Mouse (Mus musculus): ENCODE measurements around the gene Sult1e1. TPM values are rescaled to one million over a fixed set of nuclear protein-coding genes. Genes with fewer than 3 reads are reported as not detected.

Sult1e1 gene
- total and polyA plus RNA-seq, 3 experiments, result not detected

DNA sequence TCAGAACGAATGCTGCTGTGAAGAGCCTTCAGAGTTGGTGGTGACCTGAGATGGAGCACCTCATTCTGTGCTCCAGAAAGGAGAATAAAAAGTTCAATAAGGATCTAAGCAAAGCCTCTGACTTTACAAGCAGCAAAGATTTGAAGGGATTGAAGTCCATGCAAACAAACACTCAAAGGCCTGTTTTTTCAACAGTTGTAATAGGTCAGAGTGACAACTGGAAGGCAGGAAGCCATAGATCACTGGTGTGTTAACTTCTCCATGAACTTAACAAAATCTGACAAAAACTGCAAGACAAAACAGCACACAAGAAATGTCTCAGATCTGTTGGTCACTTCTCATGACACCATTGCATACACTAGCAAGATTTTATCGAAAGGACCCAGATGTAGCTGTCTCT is 53.3 kb downstream of the Sult1e1 start, which contains the start of gene Sult1b1:
Gene Sult1b1, minus strand, starts transcription at position 85 of the 400 bp plus-strand sequence.
- Histone ChIP-seq H3K36me3 (ENCODE audit: control insufficient read depth in 1 of 2, insufficient read depth in 2 of 2, low read length in 2 of 2) (no peaks in the 10 kb centered on the region), H3K27me3 (ENCODE audit: control insufficient read depth in 1 of 2, insufficient read depth in 2 of 2, low read length in 2 of 2) (no peaks in the 10 kb centered on the region), H3K27ac (ENCODE audit: control insufficient read depth, low read depth, low read length) (no peak within 1 kb of the TSS), H3K9ac (ENCODE audit: control insufficient read depth, low read depth, low read length, poor library complexity, severe bottlenecking) (no peak within 1 kb of the TSS), H3K4me3 (ENCODE audit: control insufficient read depth in 1 of 2, insufficient read depth in 1 of 2, low read depth in 2 of 2, low read length in 2 of 2) (no peak within 1 kb of the TSS), H3K4me1 (ENCODE audit: control insufficient read depth in 1 of 2, insufficient read depth in 2 of 2, low read length in 2 of 2) (no peaks in the 10 kb centered on the region), H3K79me2 (ENCODE audit: control insufficient read depth, insufficient read depth, low read length, poor library complexity) (no peaks in the 10 kb centered on the region), H3K9me3 (replicated peaks; ENCODE audit: insufficient read depth, low read length) (no peaks in the 10 kb centered on the region)
- no peak for TF ChIP-seq TAL1 (IDR thresholded peaks at IDR 0.05; ENCODE audit: low read length)
- TF ChIP-seq BHLHE40 (IDR thresholded peaks at IDR 0.05; ENCODE audit: borderline replicate concordance, low read depth, low read length), result no peak
- TF ChIP-seq MYC (IDR thresholded peaks at IDR 0.05; ENCODE audit: low read depth, low read length), result no peak
- TF ChIP-seq ZKSCAN1 (IDR thresholded peaks at IDR 0.05; ENCODE audit: low read depth, low read length), result no peak
- no peak for TF ChIP-seq ZC3H11A (IDR thresholded peaks at IDR 0.05; ENCODE audit: low read depth, low read length)
- no peak for TF ChIP-seq MXI1 (IDR thresholded peaks at IDR 0.05; ENCODE audit: low read depth, low read length)
- no peak for DNase-seq (ENCODE audit: low read depth, low spot score)

DNA sequence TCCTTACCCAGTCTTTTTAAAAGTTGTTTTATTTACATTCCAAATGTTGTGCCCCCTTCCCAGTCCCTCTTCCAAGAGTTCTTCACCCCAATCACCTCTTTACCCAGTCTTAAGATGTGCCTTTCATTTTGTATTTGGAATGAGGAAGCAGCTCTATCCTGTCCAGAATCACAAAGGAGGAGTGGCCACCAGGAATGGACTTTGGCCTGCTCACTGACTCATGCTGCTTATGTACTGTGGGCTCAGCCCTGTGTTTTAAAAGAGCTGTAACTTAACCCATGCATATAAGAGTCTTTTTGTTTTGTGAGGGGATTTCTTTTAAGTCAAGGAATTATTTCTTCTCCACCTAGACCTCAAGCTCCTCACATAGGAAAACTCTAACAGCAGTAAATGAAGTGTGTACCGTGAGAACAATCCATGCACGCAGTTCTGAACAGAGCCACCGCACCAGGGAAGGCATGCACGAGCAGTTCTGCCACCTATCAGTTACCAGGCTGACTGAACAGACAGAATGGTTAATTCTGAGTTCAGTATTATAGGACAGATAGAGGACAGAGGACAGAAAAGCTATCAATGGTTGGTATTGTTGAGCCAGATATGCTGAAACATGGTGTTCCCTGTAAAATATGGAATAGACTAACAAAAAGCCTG is 55.3 kb downstream of the Sult1e1 start:
- Histone ChIP-seq H3K27me3 (ENCODE audit: control insufficient read depth in 1 of 2, insufficient read depth in 2 of 2, low read length in 2 of 2) (no peaks in the 10 kb centered on the region), H3K9ac (ENCODE audit: control insufficient read depth, low read depth, low read length, poor library complexity, severe bottlenecking) (no peak overlapping the region), H3K9me3 (replicated peaks; ENCODE audit: insufficient read depth, low read length) (no peaks in the 10 kb centered on the region), H3K4me1 (ENCODE audit: control insufficient read depth in 1 of 2, insufficient read depth in 2 of 2, low read length in 2 of 2) (no peaks in the 10 kb centered on the region), H3K36me3 (ENCODE audit: control insufficient read depth in 1 of 2, insufficient read depth in 2 of 2, low read length in 2 of 2) (no peaks in the 10 kb centered on the region), H3K27ac (ENCODE audit: control insufficient read depth, low read depth, low read length) (no peak overlapping the region), H3K79me2 (ENCODE audit: control insufficient read depth, insufficient read depth, low read length, poor library complexity) (no peaks in the 10 kb centered on the region), H3K4me3 (ENCODE audit: control insufficient read depth in 1 of 2, insufficient read depth in 1 of 2, low read depth in 2 of 2, low read length in 2 of 2) (no peak overlapping the region)
- TF ChIP-seq MYB (IDR thresholded peaks at IDR 0.05; ENCODE audit: low read depth, low read length) (no peak), TAL1 (IDR thresholded peaks at IDR 0.05; ENCODE audit: low read length) (no peak), HCFC1 (IDR thresholded peaks at IDR 0.05; ENCODE audit: low read depth, low read length) (no peak), SMC3 (IDR thresholded peaks at IDR 0.05; ENCODE audit: low read depth, low read length) (no peak), MAX (IDR thresholded peaks at IDR 0.05; ENCODE audit: low read length) (no peak), CHD1 (IDR thresholded peaks at IDR 0.05; ENCODE audit: low read depth, low read length) (no peak), ZNF384 (IDR thresholded peaks at IDR 0.05; ENCODE audit: low read depth, low read length) (no peak), GABPA (IDR thresholded peaks at IDR 0.05; ENCODE audit: low read depth, low read length) (no peak), ZC3H11A (IDR thresholded peaks at IDR 0.05; ENCODE audit: low read depth, low read length) (no peak), MYC (IDR thresholded peaks at IDR 0.05; ENCODE audit: low read depth, low read length) (no peak), CTCF (IDR thresholded peaks at IDR 0.05 in 2 of 3, conservative IDR thresholded peaks at IDR 0.05 in 1 of 3; ENCODE audit: control insufficient read depth in 1 of 3, insufficient read depth in 1 of 3, low read depth in 2 of 3, low read length in 3 of 3, poor library complexity in 1 of 3, severe bottlenecking in 1 of 3) (no peak)
- no peak for DNase-seq (ENCODE audit: low read depth, low spot score)

DNA sequence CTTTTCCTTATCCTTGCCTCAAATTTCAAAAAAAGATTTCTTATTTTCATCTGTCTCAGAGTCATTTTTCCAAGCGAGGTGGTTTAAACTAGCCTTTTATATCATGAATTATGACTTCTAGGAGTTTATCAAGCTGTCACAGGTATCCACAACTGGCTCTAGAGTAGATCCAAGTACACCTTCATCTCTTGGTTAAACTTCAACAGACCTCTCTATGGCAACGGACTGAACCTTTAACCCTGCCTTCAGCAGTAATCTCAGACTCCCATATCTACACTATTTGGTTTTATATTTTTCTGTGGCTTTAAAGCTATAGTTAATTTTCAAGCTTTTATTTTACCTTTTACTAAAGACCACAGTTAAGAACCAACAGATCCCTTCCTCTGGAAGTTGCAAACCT is 59.1 kb downstream of the Sult1e1 start:
- no peaks in the 10 kb centered on the region for H3K4me1 ChIP-seq (ENCODE audit: control insufficient read depth in 1 of 2, insufficient read depth in 2 of 2, low read length in 2 of 2)
- no peak overlapping the region for H3K27ac ChIP-seq (ENCODE audit: control insufficient read depth, low read depth, low read length)
- H3K79me2 ChIP-seq (ENCODE audit: control insufficient read depth, insufficient read depth, low read length, poor library complexity), result no peaks in the 10 kb centered on the region
- no peak overlapping the region for H3K4me3 ChIP-seq (ENCODE audit: control insufficient read depth in 1 of 2, insufficient read depth in 1 of 2, low read depth in 2 of 2, low read length in 2 of 2)
- H3K9me3 ChIP-seq (replicated peaks; ENCODE audit: insufficient read depth, low read length), result no peaks in the 10 kb centered on the region
- no peak for DNase-seq (ENCODE audit: low read depth, low spot score)
- H3K9ac ChIP-seq (ENCODE audit: control insufficient read depth, low read depth, low read length, poor library complexity, severe bottlenecking), result no peak overlapping the region
- H3K27me3 ChIP-seq (ENCODE audit: control insufficient read depth in 1 of 2, insufficient read depth in 2 of 2, low read length in 2 of 2), result no peaks in the 10 kb centered on the region
- no peaks in the 10 kb centered on the region for H3K36me3 ChIP-seq (ENCODE audit: control insufficient read depth in 1 of 2, insufficient read depth in 2 of 2, low read length in 2 of 2)
- TF ChIP-seq CTCF (IDR thresholded peaks at IDR 0.05 in 2 of 3, conservative IDR thresholded peaks at IDR 0.05 in 1 of 3; ENCODE audit: control insufficient read depth in 1 of 3, insufficient read depth in 1 of 3, low read depth in 2 of 3, low read length in 3 of 3, poor library complexity in 1 of 3, severe bottlenecking in 1 of 3) (no peak), MAFK (IDR thresholded peaks at IDR 0.05; ENCODE audit: borderline replicate concordance, low read depth, low read length) (no peak), MAX (IDR thresholded peaks at IDR 0.05; ENCODE audit: low read length) (no peak), ZKSCAN1 (IDR thresholded peaks at IDR 0.05; ENCODE audit: low read depth, low read length) (no peak), TCF12 (IDR thresholded peaks at IDR 0.05; ENCODE audit: low read depth, low read length) (no peak), MYC (IDR thresholded peaks at IDR 0.05; ENCODE audit: low read depth, low read length) (no peak), MEF2A (IDR thresholded peaks at IDR 0.05; ENCODE audit: extremely low read depth, insufficient replicate concordance, low read depth, low read length, poor library complexity, severe bottlenecking) (no peak), ETS1 (IDR thresholded peaks at IDR 0.05; ENCODE audit: low read depth, low read length) (no peak), ZC3H11A (IDR thresholded peaks at IDR 0.05; ENCODE audit: low read depth, low read length) (no peak), CHD1 (IDR thresholded peaks at IDR 0.05; ENCODE audit: low read depth, low read length) (no peak), E2F4 (IDR thresholded peaks at IDR 0.05; ENCODE audit: borderline replicate concordance, low read depth, low read length) (no peak), NRF1 (IDR thresholded peaks at IDR 0.05; ENCODE audit: insufficient read depth, low read depth, low read length, poor library complexity, severe bottlenecking) (no peak), POLR2AphosphoS2 (IDR thresholded peaks at IDR 0.05; ENCODE audit: low read length) (no peak), ZNF384 (IDR thresholded peaks at IDR 0.05; ENCODE audit: low read depth, low read length) (no peak), MXI1 (IDR thresholded peaks at IDR 0.05; ENCODE audit: low read depth, low read length) (no peak), MAZ (IDR thresholded peaks at IDR 0.05; ENCODE audit: low read depth, low read length) (no peak), HCFC1 (IDR thresholded peaks at IDR 0.05; ENCODE audit: low read depth, low read length) (no peak)

Data from MEL (cell line).